Mouse (Mus musculus): ENCODE data around the gene Tmem161a.

Tmem161a gene

GRCm38 (mm10) chr8:70172043-70172681, at the start of gene Tmem161a:
Gene Tmem161a, plus strand, starts transcription at chr8:70172356.
- DNase-seq (ENCODE audit: low spot score in 2 of 2) = peak; percentile 56 to 83

GRCm38 (mm10) chr8:70122863-70123262, 49.3 kb upstream of the Tmem161a start:
- DNase-seq (ENCODE audit: low spot score in 2 of 2) = no peak

- DNase-seq (ENCODE audit: low spot score in 2 of 2) = no peak
Observed at GRCm38 (mm10) chr8:70124992-70125391, 47.2 kb upstream of the Tmem161a start.

- peak in 1 of 2 experiments; percentile 59 for DNase-seq (ENCODE audit: low spot score in 2 of 2)
Observed at GRCm38 (mm10) chr8:70128435-70128834, 43.7 kb upstream of the Tmem161a start.

GRCm38 (mm10) chr8:70129309-70129952, 42.7 kb upstream of the Tmem161a start:
- DNase-seq (ENCODE audit: low spot score in 2 of 2) = peak; percentile 47 to 49

GRCm38 (mm10) chr8:70130066-70130465, 42.1 kb upstream of the Tmem161a start:
- no peak for DNase-seq (ENCODE audit: low spot score in 2 of 2)

GRCm38 (mm10) chr8:70131166-70131883, 40.8 kb upstream of the Tmem161a start, which contains the start of gene Nr2c2ap:
Gene Nr2c2ap, plus strand, starts transcription at chr8:70131333.
- peak; percentile 54 to 76 for DNase-seq (ENCODE audit: low spot score in 2 of 2)

- no peak for DNase-seq (ENCODE audit: low spot score in 2 of 2)
Observed at GRCm38 (mm10) chr8:70134086-70134485, 38.1 kb upstream of the Tmem161a start.

GRCm38 (mm10) chr8:70134931-70135330, 37.2 kb upstream of the Tmem161a start:
- DNase-seq (ENCODE audit: low spot score in 2 of 2) = no peak

GRCm38 (mm10) chr8:70136591-70136990, 35.6 kb upstream of the Tmem161a start:
- DNase-seq (ENCODE audit: low spot score in 2 of 2) = no peak

GRCm38 (mm10) chr8:70137890-70138289, 34.3 kb upstream of the Tmem161a start:
- no peak for DNase-seq (ENCODE audit: low spot score in 2 of 2)

- DNase-seq (ENCODE audit: low spot score in 2 of 2) = peak; percentile 91 to 98
Observed at GRCm38 (mm10) chr8:70139026-70139857, 32.9 kb upstream of the Tmem161a start, which contains the start of the genes Rfxank, Borcs8 and Mef2b. Gene Rfxank, minus strand, starts transcription at chr8:70139154. Gene Borcs8, plus strand, starts transcription at chr8:70139499. Gene Mef2b, plus strand, starts transcription at chr8:70139711.

- DNase-seq (ENCODE audit: low spot score in 2 of 2) = no peak
Observed at GRCm38 (mm10) chr8:70139981-70140380, 32.2 kb upstream of the Tmem161a start.

GRCm38 (mm10) chr8:70147678-70148607, 24.2 kb upstream of the Tmem161a start:
- no peak for DNase-seq (ENCODE audit: low spot score in 2 of 2)

GRCm38 (mm10) chr8:70150158-70150557, 22.0 kb upstream of the Tmem161a start:
- no peak for DNase-seq (ENCODE audit: low spot score in 2 of 2)

- peak in 1 of 2 experiments; percentile 63 for DNase-seq (ENCODE audit: low spot score in 2 of 2)
Observed at GRCm38 (mm10) chr8:70152537-70153257, 19.5 kb upstream of the Tmem161a start.

GRCm38 (mm10) chr8:70157240-70157800, 14.8 kb upstream of the Tmem161a start:
- no peak for DNase-seq (ENCODE audit: low spot score in 2 of 2)

- peak; percentile 44 to 72 for DNase-seq (ENCODE audit: low spot score in 2 of 2)
Observed at GRCm38 (mm10) chr8:70158069-70158853, 13.9 kb upstream of the Tmem161a start.

GRCm38 (mm10) chr8:70159211-70159610, 12.9 kb upstream of the Tmem161a start:
- DNase-seq (ENCODE audit: low spot score in 2 of 2) = no peak

Measured in cerebellum, postnatal 4 days (tissue).